Mouse (Mus musculus): ENCODE measurements at regions not wholly inside any gene's neighbourhood (a gene's known extent, or its start where the extent isn't known, plus 50 kb on each side); places are given as distances from the start of the nearest gene placed in this dataset.

GRCm38 (mm10) chr2:57450996-57451770, 213.7 kb downstream of the Gpd2 start:
- TF ChIP-seq CTCF (IDR thresholded peaks at IDR 0.05; ENCODE audit: insufficient read depth, low read depth, low read length) (no peak), POLR2A (IDR thresholded peaks at IDR 0.05; ENCODE audit: insufficient read depth, low read depth, low read length) (no peak)
